Mouse (Mus musculus): ENCODE measurements at regions not wholly inside any gene's neighbourhood (a gene's known extent, or its start where the extent isn't known, plus 50 kb on each side); places are given as distances from the start of the nearest gene placed in this dataset.
A peak's percentile ranks its signal among the peaks of the same experiment; 100 is the strongest.

DNA sequence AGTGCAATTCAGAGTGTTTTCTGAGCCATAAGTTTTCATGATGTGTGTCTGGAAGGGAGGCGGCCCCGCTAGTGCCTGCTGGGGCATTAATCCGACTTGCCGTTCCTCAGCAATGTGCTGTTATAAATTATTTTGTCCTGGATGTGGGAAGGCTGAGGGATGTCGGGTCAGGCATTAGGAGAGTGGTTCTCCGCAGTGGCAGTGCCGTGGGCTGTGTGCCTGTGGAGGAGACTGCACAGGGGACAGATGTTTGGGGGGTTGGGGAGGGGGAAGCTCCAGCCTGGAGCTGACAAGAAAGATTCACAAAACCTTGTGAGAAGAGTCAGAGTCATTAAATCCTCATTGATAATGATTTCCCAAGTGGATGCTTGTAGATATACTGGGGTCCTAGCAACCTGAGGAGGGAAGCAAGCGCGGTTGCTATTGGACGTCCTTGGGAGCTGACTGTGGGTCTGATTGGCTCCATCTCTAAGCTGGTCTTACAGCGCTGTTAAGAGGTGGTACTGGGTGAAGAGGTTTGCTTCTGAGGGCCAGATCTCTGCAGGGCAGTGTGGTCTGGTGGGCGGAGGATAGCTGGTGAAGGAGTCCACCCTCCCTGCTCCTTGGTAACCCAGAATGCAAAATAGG lies 234.5 kb downstream of the Uaca start:
- Histone ChIP-seq H3K9ac (no peak overlapping the region), H3K9me3 (no peaks in the 10 kb centered on the region), H3K4me3 (no peak overlapping the region), H3K36me3 (no peaks in the 10 kb centered on the region), H3K4me1 (peaks cover 22% of the 10 kb centered on the region), H3K27ac (no peak overlapping the region), H3K4me2 (no peak overlapping the region), H3K27me3 (peaks cover 36% of the 10 kb centered on the region; the same call in 1 of the 2 replicates)
- no peak for ATAC-seq (ENCODE audit: borderline replicate concordance, extremely low read depth, low FRiP score, low TSS enrichment)
- WGBS, result 60% methylated on average over 12 of the region's 12 CpGs

DNA sequence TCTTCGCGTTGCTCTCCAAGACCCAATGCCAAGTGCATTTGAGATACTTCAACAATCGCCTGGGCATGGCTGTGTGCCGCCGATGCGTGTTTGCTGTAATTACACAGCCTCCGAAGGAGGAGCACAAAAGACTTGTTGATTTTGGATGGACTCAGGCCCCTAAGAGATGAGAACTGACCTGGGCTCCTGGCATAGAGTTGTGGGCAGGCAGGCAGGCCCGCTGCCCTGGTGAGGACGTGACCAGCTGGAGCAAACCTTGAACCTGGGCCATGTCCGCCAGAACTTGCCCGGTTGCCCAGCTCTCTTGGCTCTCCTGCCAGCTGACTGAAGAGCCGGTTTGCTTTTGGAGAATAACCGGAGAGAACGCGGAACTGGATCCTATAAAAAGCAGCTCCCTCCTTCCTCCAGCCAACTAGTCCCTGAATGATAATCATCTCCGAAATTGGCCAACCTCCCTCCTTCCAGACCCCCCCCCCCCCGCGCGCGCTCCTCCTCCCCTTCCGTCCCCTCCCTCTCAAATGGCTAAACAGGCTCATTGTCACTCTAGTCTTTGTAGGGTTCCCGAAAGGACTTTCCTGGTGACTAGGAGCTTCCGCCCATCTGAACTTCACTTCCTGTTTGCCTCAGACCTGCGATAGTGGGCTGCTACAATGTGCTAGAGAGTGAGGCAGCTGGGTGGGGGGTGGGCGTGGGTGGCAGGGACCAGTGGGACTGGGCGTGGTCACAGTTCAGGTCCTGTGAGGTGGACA lies 237.5 kb downstream of the Uaca start:
- Histone ChIP-seq H3K4me1 (peaks cover 22% of the 10 kb centered on the region), H3K9ac (no peak overlapping the region), H3K4me2 (peak overlapping the region; percentile 17), H3K4me3 (no peak overlapping the region), H3K27me3 (peaks cover 27% of the 10 kb centered on the region; the same call in 1 of the 2 replicates), H3K36me3 (no peaks in the 10 kb centered on the region), H3K27ac (peak overlapping the region; percentile 73), H3K9me3 (no peaks in the 10 kb centered on the region)
- ATAC-seq (ENCODE audit: borderline replicate concordance, extremely low read depth, low FRiP score, low TSS enrichment), result no peak
- 52% methylated on average over 26 of the region's 26 CpGs for WGBS

DNA sequence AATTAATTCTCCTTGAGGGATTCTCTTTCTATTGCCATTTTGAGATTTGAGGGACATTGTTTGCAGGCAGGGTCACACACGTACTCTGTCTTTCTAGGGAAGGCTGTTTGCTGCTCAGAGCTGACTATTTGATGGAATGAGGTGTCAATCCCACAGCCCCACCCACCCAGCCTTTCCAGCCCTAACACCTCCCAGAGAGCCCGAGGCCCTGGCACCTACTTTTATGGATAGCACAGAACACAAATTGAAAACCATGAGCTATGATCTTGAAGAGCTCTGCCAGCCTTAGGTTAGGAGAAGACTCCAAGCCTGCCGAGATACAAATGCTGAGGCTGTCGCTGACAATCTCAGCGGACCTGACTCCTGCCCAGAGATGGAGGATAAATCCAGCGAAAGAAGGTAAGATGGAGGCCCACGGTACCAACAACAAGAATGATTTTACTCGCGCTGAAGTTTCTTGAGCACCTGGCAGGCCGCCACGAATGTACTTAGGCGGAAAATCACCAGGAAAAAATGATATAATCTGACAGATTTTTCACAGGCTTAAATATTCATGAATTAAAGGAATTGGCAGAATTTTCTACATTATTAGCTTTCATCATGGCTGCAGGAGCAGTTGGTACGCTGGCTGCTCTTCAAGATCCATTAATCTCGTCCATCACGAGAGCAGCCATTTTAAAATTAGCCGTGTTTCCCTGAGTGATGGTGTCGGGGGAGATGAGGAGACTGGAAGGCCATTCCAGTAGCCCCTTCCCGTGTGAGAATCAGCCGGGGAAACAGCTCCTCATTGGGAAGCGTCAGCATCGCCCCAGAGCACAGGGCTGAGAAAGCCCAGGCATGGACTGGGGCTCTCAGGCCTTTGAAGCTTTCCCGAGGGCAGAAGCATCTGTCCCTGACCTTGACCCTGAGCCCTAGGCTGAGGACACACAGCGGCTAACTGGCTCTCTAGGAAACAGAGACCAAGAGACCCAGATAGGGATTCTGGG lies 238.4 kb downstream of the Uaca start:
- no peak overlapping the region for H3K4me3 ChIP-seq
- ATAC-seq (ENCODE audit: borderline replicate concordance, extremely low read depth, low FRiP score, low TSS enrichment), result peak; percentile 56; the same call in 1 of the 2 replicates
- H3K9me3 ChIP-seq, result no peaks in the 10 kb centered on the region
- peak overlapping the region; percentile 73 for H3K27ac ChIP-seq
- 47% methylated on average over 23 of the region's 23 CpGs for WGBS
- peaks cover 22% of the 10 kb centered on the region for H3K4me1 ChIP-seq
- H3K27me3 ChIP-seq, result peaks cover 31% of the 10 kb centered on the region; the same call in 1 of the 2 replicates
- H3K36me3 ChIP-seq, result no peaks in the 10 kb centered on the region
- H3K4me2 ChIP-seq, result peak overlapping the region; percentile 17; the same call in 1 of the 2 replicates
- H3K9ac ChIP-seq, result no peak overlapping the region

DNA sequence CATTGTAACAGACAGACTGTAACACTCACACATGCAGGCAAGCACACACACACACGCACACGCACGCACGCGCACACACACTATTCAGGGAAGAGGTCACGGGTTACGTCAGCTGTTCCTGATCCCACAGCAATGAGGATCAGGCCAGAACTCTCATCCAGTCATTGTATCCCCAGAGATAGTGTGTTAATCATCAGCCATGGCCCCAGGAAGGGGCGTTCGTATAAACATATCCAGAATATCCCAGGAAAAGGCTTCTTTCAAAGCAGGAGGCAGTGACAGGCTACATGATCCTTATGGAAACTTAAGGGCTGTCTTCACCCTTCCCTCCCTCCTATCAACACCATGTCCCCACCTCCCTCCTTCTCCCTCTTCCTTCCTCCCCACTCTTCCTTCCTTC lies 239.3 kb downstream of the Uaca start:
- Histone ChIP-seq H3K4me1 (peaks cover 22% of the 10 kb centered on the region), H3K4me2 (no peak overlapping the region), H3K27ac (peak overlapping the region; percentile 73), H3K27me3 (peaks cover 25% of the 10 kb centered on the region; the same call in 1 of the 2 replicates), H3K9ac (no peak overlapping the region), H3K9me3 (no peaks in the 10 kb centered on the region), H3K4me3 (no peak overlapping the region), H3K36me3 (no peaks in the 10 kb centered on the region)
- peak; percentile 71; the same call in 1 of the 2 replicates for ATAC-seq (ENCODE audit: borderline replicate concordance, extremely low read depth, low FRiP score, low TSS enrichment)
- WGBS, result 43% methylated on average over 9 of the region's 9 CpGs

DNA sequence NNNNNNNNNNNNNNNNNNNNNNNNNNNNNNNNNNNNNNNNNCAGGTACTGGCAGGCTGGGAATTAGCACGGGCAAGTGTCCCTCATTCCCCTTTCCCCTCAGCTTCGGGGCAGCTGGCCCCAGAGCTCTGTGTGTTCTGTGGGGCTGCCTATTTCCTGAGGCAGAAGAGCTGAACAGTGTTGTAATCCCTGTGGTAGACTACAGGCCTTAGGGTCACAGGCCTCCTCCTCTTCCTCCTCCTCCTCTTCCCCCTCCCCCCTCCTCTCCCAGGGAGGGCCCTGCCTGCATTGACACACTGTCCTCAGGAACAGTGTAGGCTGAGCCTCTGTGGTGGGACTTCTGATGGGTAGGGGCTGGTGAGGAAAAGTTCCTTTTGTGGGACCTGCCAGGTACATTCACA lies 247.7 kb downstream of the Uaca start:
- Histone ChIP-seq H3K27me3 (peaks cover 13% of the 10 kb centered on the region; the same call in 1 of the 2 replicates), H3K9me3 (no peaks in the 10 kb centered on the region), H3K4me1 (no peaks in the 10 kb centered on the region), H3K9ac (no peak overlapping the region), H3K36me3 (no peaks in the 10 kb centered on the region), H3K4me2 (no peak overlapping the region), H3K27ac (no peak overlapping the region), H3K4me3 (no peak overlapping the region)
- 52% methylated on average over 2 of the region's 2 CpGs for WGBS
- 0 out of 2 replicates have a peak, but pooled peaks have one; percentile 26 for ATAC-seq (ENCODE audit: borderline replicate concordance, extremely low read depth, low FRiP score, low TSS enrichment)

DNA sequence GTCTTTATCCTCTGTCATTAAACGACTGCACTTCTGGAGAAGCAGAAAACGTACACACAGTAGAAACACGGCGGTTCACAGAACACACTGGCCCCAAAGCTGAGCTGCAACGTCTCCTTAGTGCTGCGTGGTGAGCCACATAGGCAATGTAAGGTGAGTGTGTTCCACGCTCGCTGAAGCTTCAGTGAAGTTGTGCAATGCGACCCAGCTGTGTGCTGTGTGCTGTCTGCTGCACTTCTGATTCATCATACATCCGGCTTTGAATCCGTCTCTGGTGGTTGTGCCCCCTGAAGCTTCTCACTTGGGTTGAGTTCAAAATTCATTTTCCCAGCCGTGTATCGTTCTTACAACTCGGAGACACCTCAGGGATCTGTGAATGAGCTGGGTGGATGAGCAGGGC lies 250.6 kb downstream of the Uaca start:
- Histone ChIP-seq H3K36me3 (no peaks in the 10 kb centered on the region), H3K4me1 (no peaks in the 10 kb centered on the region), H3K9ac (no peak overlapping the region), H3K4me2 (no peak overlapping the region), H3K27me3 (peaks cover 20% of the 10 kb centered on the region; the same call in 1 of the 2 replicates), H3K4me3 (no peak overlapping the region), H3K9me3 (no peaks in the 10 kb centered on the region), H3K27ac (no peak overlapping the region)
- no peak for ATAC-seq (ENCODE audit: borderline replicate concordance, extremely low read depth, low FRiP score, low TSS enrichment)
- WGBS, result 72% methylated on average over 14 of the region's 14 CpGs

DNA sequence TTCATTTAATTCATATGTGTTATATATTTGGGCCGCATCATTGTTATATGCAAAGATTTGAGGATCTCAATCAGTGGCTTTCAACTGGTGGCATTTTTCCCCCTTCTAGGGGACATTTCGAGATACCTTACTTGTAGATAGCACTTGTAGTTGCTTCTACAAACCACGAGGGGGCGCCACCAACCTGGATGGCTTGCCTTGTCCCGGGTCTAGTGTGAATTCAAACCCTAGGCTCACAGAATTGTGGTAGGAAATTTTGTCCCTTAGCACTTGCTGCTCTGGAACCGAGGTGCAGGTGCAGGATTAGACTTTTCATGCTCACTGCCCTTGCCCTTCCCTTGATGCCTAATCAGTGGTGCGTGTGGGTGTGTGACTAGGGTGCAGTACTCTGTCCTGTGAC lies 252.2 kb downstream of the Uaca start:
- H3K9me3 ChIP-seq, result no peaks in the 10 kb centered on the region
- no peaks in the 10 kb centered on the region for H3K36me3 ChIP-seq
- no peak for ATAC-seq (ENCODE audit: borderline replicate concordance, extremely low read depth, low FRiP score, low TSS enrichment)
- H3K9ac ChIP-seq, result no peak overlapping the region
- H3K27ac ChIP-seq, result no peak overlapping the region
- 22% methylated on average over 7 of the region's 7 CpGs for WGBS
- no peak overlapping the region for H3K4me2 ChIP-seq
- H3K27me3 ChIP-seq, result peaks cover 17% of the 10 kb centered on the region; the same call in 1 of the 2 replicates
- no peaks in the 10 kb centered on the region for H3K4me1 ChIP-seq
- no peak overlapping the region for H3K4me3 ChIP-seq

DNA sequence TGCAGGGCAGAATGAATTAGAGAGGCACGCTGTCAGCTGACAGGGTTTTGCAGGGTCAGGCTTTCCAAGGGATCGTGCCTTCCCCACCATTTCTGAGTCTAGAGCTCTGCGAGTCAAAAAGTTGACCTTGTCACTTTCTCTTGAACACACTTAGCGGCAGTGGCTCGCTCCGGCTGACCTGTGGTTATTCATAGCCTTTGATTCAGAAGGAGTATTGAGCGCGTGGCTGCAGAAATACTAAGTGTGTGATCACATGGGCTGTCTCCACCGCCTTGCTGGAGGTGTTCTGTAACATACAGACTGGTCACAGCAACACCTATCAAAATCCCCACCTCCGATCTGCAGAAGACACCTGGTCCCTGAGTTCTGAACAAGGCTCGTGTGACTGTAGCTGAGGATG lies 252.9 kb downstream of the Uaca start:
- no peak for ATAC-seq (ENCODE audit: borderline replicate concordance, extremely low read depth, low FRiP score, low TSS enrichment)
- H3K4me3 ChIP-seq, result no peak overlapping the region
- H3K27ac ChIP-seq, result no peak overlapping the region
- H3K4me1 ChIP-seq, result no peaks in the 10 kb centered on the region
- no peak overlapping the region for H3K9ac ChIP-seq
- no peak overlapping the region for H3K4me2 ChIP-seq
- H3K9me3 ChIP-seq, result no peaks in the 10 kb centered on the region
- peaks cover 16% of the 10 kb centered on the region; the same call in 1 of the 2 replicates for H3K27me3 ChIP-seq
- no peaks in the 10 kb centered on the region for H3K36me3 ChIP-seq
- WGBS, result 49% methylated on average over 11 of the region's 11 CpGs

DNA sequence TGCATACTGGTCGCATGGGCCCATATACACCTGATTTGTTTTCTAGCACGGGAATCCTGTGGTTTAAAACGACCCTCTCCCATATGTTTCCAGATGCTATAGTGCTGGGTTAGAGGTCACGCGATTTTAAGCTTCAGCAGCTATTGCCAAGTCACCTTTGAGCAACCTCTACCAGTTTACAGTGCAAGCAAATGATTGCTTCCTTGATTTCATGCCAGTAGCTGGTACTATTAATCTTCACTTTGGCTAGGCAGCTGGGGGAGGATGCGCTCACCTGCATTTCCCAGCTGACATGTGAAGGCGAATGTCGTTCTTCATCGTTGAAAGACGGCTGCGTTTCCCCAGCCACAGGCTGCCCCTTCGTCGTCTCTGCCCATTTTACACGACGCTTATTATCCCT lies 254.2 kb downstream of the Uaca start:
- ATAC-seq (ENCODE audit: borderline replicate concordance, extremely low read depth, low FRiP score, low TSS enrichment), result no peak
- H3K4me3 ChIP-seq, result no peak overlapping the region
- no peaks in the 10 kb centered on the region for H3K4me1 ChIP-seq
- no peak overlapping the region for H3K27ac ChIP-seq
- H3K9me3 ChIP-seq, result no peaks in the 10 kb centered on the region
- no peak overlapping the region for H3K9ac ChIP-seq
- H3K36me3 ChIP-seq, result no peaks in the 10 kb centered on the region
- peaks cover 16% of the 10 kb centered on the region; the same call in 1 of the 2 replicates for H3K27me3 ChIP-seq
- WGBS, result 78% methylated on average over 15 of the region's 15 CpGs
- no peak overlapping the region for H3K4me2 ChIP-seq

DNA sequence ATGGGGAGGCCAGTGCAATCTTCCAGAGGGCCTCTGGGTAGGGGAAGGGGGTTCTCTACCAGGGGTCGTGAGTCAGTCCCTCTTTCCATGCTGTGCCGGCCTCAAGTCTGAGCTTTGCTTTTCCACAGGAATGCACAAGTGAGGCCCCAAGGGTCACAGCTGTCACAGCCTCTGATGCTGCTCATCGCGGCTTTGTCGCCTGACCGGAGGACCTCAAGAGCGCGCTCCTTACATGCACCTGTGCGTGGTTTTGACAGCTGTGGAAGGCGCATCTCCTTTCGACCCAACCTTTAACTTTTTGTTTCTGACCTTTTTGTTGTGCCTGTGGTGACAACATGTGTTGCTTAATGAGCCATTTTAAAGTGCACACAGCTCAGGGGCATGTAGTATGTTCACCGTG lies 258.3 kb downstream of the Uaca start:
- Histone ChIP-seq H3K9ac (no peak overlapping the region), H3K27ac (no peak overlapping the region), H3K9me3 (no peaks in the 10 kb centered on the region), H3K27me3 (peaks cover 27% of the 10 kb centered on the region), H3K4me1 (peaks cover 22% of the 10 kb centered on the region), H3K4me3 (no peak overlapping the region), H3K4me2 (no peak overlapping the region), H3K36me3 (no peaks in the 10 kb centered on the region)
- WGBS, result 85% methylated on average over 12 of the region's 12 CpGs
- ATAC-seq (ENCODE audit: borderline replicate concordance, extremely low read depth, low FRiP score, low TSS enrichment), result no peak

DNA sequence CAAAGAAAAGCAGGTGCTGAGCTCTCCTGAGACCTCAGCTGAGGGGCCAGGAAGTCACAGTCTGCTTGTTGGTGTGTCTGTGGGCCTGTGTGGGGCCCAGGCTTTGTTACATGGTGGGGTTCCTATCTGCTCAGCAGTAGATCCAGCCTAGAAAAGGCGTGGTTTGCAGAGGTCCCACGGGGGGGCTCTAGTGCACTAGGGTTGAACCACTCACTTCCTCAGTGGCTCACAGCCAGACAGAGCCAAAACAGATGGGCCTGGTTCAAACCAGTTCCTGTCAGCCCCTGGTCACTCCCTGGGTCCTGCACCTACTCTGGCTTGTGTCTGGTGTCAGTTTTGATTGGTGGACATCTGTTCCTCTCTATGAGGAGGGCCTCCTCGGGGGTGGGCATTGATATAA lies 260.1 kb downstream of the Uaca start:
- ATAC-seq (ENCODE audit: borderline replicate concordance, extremely low read depth, low FRiP score, low TSS enrichment), result peak; percentile 71
- Histone ChIP-seq H3K27me3 (peaks cover 26% of the 10 kb centered on the region), H3K4me2 (no peak overlapping the region), H3K27ac (no peak overlapping the region), H3K9ac (no peak overlapping the region), H3K4me1 (peaks cover 22% of the 10 kb centered on the region), H3K4me3 (no peak overlapping the region), H3K36me3 (no peaks in the 10 kb centered on the region), H3K9me3 (no peaks in the 10 kb centered on the region)
- WGBS, result 9% methylated on average over 3 of the region's 3 CpGs

All from lung, embryonic 15.5 days (tissue).